Mouse (Mus musculus) midbrain, embryonic 14.5 days (tissue): ENCODE results near the gene Trpc4ap. TPM values are rescaled to one million over a fixed set of nuclear protein-coding genes. Genes with fewer than 3 reads are reported as not detected.

Experiments
- ATAC-seq: fragments of 200-750 bp; cut with Nextera tagmentation; 2 replicates; pipeline ENCODE4 v1.8.0; 2017; ENCODE audit warnings: moderate number of reproducible peaks, moderate library complexity; ENCODE audit not compliant: low FRiP score, low TSS enrichment
- DNase-seq: peaks from one replicate; pipeline ENCODE4 v3.0.0-alpha.2; 2015
- H3K27ac ChIP-seq: fragments of 300-500 bp; sonication (generic); replicated peaks from 2 replicates; pipeline ENCODE4 v1.5.1; 2014; ENCODE audit warnings: mild to moderate bottlenecking, low read depth, low read length, moderate library complexity
- H3K27me3 ChIP-seq: fragments of 300-500 bp; sonication (generic); 2 replicates; pipeline ENCODE4 v1.6.1; 2014; ENCODE audit warnings: low read length, control low read depth, mixed read lengths; ENCODE audit not compliant: control insufficient read depth, insufficient read depth
- H3K36me3 ChIP-seq: fragments of 300-500 bp; sonication (generic); 2 replicates; pipeline ENCODE4 v1.6.1; 2014; ENCODE audit warnings: low read length, control low read depth; ENCODE audit not compliant: control insufficient read depth, insufficient read depth
- H3K4me1 ChIP-seq: fragments of 300-500 bp; sonication (generic); 2 replicates; pipeline ENCODE4 v1.6.1; 2014; ENCODE audit warnings: mild to moderate bottlenecking, antibody characterized with exemption, low read length, control low read depth; ENCODE audit not compliant: control insufficient read depth, insufficient read depth
- H3K4me2 ChIP-seq: fragments of 300-500 bp; sonication (generic); 2 replicates; pipeline ENCODE4 v1.6.1; 2014; ENCODE audit warnings: mild to moderate bottlenecking, low read length, moderate library complexity
- H3K4me3 ChIP-seq: fragments of 300-500 bp; sonication (generic); replicated peaks from 2 replicates; pipeline ENCODE4 v1.5.1; 2014; ENCODE audit warnings: low read depth, low read length
- H3K9ac ChIP-seq: fragments of 300-500 bp; sonication (generic); replicated peaks from 2 replicates; pipeline ENCODE4 v1.6.1; 2014; ENCODE audit warnings: mild to moderate bottlenecking, low read length, moderate library complexity
- H3K9me3 ChIP-seq: fragments of 300-500 bp; sonication (generic); 2 replicates; pipeline ENCODE4 v1.6.1; 2016; ENCODE audit warnings: low read length, control low read depth, mixed read lengths; ENCODE audit not compliant: control insufficient read depth
- WGBS: fragments of 180-500 bp; shearing (Covaris S2); extraction: QIAGEN DNeasy Blood & Tissue Kit; methylation state at CpG from one replicate; pipeline ENCODE4 v1.1.7; 2014; 5-methylcytosine and 5-hydroxymethylcytosine counted together
- polyA plus RNA-seq: library from polyadenylated mRNA; unstranded; fragments of >200 nt; fragmentation: Nextera tagmentation; extraction: Ambion mirVana; gene quantifications from 2 replicates; pipeline ENCODE4 v1.2.1, GENCODE M21; 2014

Trpc4ap gene
- polyA plus RNA-seq, 1 experiment from 2014 or later: 171 TPM

- Histone ChIP-seq H3K36me3 (peaks cover 34% of the 10 kb centered on the region), H3K27ac (no peak overlapping the region), H3K9me3 (no peaks in the 10 kb centered on the region), H3K27me3 (no peaks in the 10 kb centered on the region), H3K9ac (no peak overlapping the region), H3K4me2 (no peak overlapping the region), H3K4me3 (no peak overlapping the region), H3K4me1 (peaks cover 11% of the 10 kb centered on the region; the same call in 1 of the 2 replicates)
- ATAC-seq (no peak), DNase-seq (no peak)
- WGBS: 85% methylated on average over 7 of the region's 7 CpGs
Measured at GRCm38 (mm10) chr2:155726302-155726701, 34.1 kb upstream of the Trpc4ap start.

- Histone ChIP-seq H3K4me2 (no peak overlapping the region), H3K27me3 (no peaks in the 10 kb centered on the region), H3K27ac (no peak overlapping the region), H3K4me3 (no peak overlapping the region), H3K4me1 (peaks cover 11% of the 10 kb centered on the region; the same call in 1 of the 2 replicates), H3K9me3 (no peaks in the 10 kb centered on the region), H3K36me3 (peaks cover 50% of the 10 kb centered on the region), H3K9ac (no peak overlapping the region)
- ATAC-seq: no peak
- WGBS: 91% methylated on average over 6 of the region's 6 CpGs
- DNase-seq: no peak
Measured at GRCm38 (mm10) chr2:155724526-155724925, 32.3 kb upstream of the Trpc4ap start.

- no peak overlapping the region for H3K9ac ChIP-seq
- H3K4me3 ChIP-seq: no peak overlapping the region
- H3K27me3 ChIP-seq: no peaks in the 10 kb centered on the region
- ATAC-seq: no peak
- no peak for DNase-seq
- no peak overlapping the region for H3K27ac ChIP-seq
- no peak overlapping the region for H3K4me2 ChIP-seq
- H3K4me1 ChIP-seq: peaks cover 11% of the 10 kb centered on the region; the same call in 1 of the 2 replicates
- H3K36me3 ChIP-seq: peaks cover 55% of the 10 kb centered on the region
- WGBS: 90% methylated on average over 5 of the region's 5 CpGs
- no peaks in the 10 kb centered on the region for H3K9me3 ChIP-seq
Measured at GRCm38 (mm10) chr2:155724036-155724435, 31.9 kb upstream of the Trpc4ap start.

- Histone ChIP-seq H3K4me2 (no peak overlapping the region), H3K4me1 (no peaks in the 10 kb centered on the region), H3K9me3 (no peaks in the 10 kb centered on the region), H3K27ac (no peak overlapping the region), H3K9ac (no peak overlapping the region), H3K27me3 (no peaks in the 10 kb centered on the region), H3K4me3 (no peak overlapping the region), H3K36me3 (peaks cover 88% of the 10 kb centered on the region)
- DNase-seq: no peak
- WGBS: 93% methylated on average over 5 of the region's 5 CpGs
- no peak for ATAC-seq
Measured at GRCm38 (mm10) chr2:155720585-155720984, 28.4 kb upstream of the Trpc4ap start.

- H3K9ac ChIP-seq: no peak overlapping the region
- ATAC-seq: no peak
- H3K4me2 ChIP-seq: no peak overlapping the region
- H3K4me1 ChIP-seq: no peaks in the 10 kb centered on the region
- peaks cover 91% of the 10 kb centered on the region for H3K36me3 ChIP-seq
- DNase-seq: no peak
- no peaks in the 10 kb centered on the region for H3K27me3 ChIP-seq
- no peaks in the 10 kb centered on the region for H3K9me3 ChIP-seq
- no peak overlapping the region for H3K4me3 ChIP-seq
- no peak overlapping the region for H3K27ac ChIP-seq
- WGBS: 90% methylated on average over 12 of the region's 12 CpGs
Measured at GRCm38 (mm10) chr2:155717082-155717990, 25.2 kb upstream of the Trpc4ap start.

GRCm38 (mm10) chr2:155710557-155710956, 18.4 kb upstream of the Trpc4ap start:
- ATAC-seq (no peak), DNase-seq (no peak)
- Histone ChIP-seq H3K36me3 (peaks cover 90% of the 10 kb centered on the region), H3K9ac (no peak overlapping the region), H3K27ac (no peak overlapping the region), H3K4me3 (no peak overlapping the region), H3K4me2 (no peak overlapping the region), H3K9me3 (no peaks in the 10 kb centered on the region), H3K4me1 (no peaks in the 10 kb centered on the region), H3K27me3 (no peaks in the 10 kb centered on the region)
- 89% methylated on average over 11 of the region's 11 CpGs for WGBS

- H3K4me2 ChIP-seq: no peak overlapping the region
- ATAC-seq (no peak), DNase-seq (peak; percentile 25)
- H3K4me3 ChIP-seq: no peak overlapping the region
- H3K9ac ChIP-seq: no peak overlapping the region
- no peak overlapping the region for H3K27ac ChIP-seq
- no peaks in the 10 kb centered on the region for H3K4me1 ChIP-seq
- H3K9me3 ChIP-seq: no peaks in the 10 kb centered on the region
- 88% methylated on average over 4 of the region's 4 CpGs for WGBS
- H3K36me3 ChIP-seq: peaks cover 79% of the 10 kb centered on the region
- H3K27me3 ChIP-seq: no peaks in the 10 kb centered on the region
Measured at GRCm38 (mm10) chr2:155707251-155707650, 15.1 kb upstream of the Trpc4ap start.

GRCm38 (mm10) chr2:155703630-155704029, 11.4 kb upstream of the Trpc4ap start:
- ATAC-seq (no peak), DNase-seq (peak; percentile 58)
- Histone ChIP-seq H3K4me2 (no peak overlapping the region), H3K4me3 (no peak overlapping the region), H3K9ac (no peak overlapping the region; the same call in 1 of the 2 replicates), H3K27me3 (no peaks in the 10 kb centered on the region), H3K27ac (no peak overlapping the region; the same call in 1 of the 2 replicates), H3K36me3 (peaks cover 61% of the 10 kb centered on the region), H3K9me3 (no peaks in the 10 kb centered on the region), H3K4me1 (no peaks in the 10 kb centered on the region)
- 14% methylated on average over 4 of the region's 4 CpGs for WGBS

- Histone ChIP-seq H3K9me3 (no peaks in the 10 kb centered on the region), H3K4me2 (no peak overlapping the region), H3K27me3 (no peaks in the 10 kb centered on the region), H3K4me3 (no peak overlapping the region), H3K4me1 (no peaks in the 10 kb centered on the region), H3K27ac (no peak overlapping the region), H3K36me3 (peaks cover 43% of the 10 kb centered on the region), H3K9ac (no peak overlapping the region)
- ATAC-seq (no peak), DNase-seq (no peak)
- 93% methylated on average over 19 of the region's 19 CpGs for WGBS
Measured at GRCm38 (mm10) chr2:155701399-155701919, 9.3 kb upstream of the Trpc4ap start.
